Mouse (Mus musculus): ENCODE measurements around the gene Nrxn2.

Gene Nrxn2

DNA sequence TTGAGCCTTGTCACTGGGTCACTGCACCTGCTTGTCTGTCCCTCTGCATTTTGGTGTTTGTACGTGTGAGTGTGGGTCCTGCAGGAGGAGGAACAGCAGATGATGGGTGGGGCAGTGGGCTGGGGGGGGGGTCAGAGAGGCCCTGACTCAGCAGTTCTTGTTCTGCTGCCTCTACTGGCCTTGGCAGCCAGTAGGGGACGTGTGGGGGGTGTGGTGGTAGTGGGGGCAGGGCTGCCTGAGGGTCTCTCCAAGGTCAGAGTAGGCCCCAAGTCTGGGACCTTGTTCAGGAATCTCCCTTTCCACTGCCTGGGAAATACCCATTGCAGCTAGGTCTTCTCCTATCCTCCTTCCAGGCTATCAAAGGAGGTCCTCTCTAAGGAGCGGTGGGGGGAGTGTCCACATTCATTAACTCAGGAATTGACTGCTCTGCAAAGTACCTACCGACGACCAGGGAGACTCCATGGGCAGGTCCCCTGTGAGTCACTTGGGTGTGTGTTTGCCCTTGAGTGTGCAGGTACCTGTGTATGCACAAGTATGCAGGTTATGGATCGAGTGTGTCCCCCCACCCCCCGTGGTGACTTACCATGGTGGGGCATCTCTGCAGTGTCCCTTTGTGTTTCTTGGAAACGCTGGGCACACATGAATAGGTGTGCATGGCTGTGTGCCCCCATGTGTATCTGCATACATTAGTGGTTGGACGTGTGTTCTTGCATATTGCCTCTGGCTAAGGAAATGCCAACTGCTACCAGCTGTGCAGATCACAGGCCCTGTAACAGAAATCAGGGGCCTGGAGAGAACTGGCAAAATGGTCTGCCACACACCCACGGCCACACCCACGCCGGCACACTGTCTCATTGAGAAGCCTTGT is 1.4 kb upstream of the Nrxn2 start:
- DNase-seq (ENCODE audit: low read depth) = no peak

DNA sequence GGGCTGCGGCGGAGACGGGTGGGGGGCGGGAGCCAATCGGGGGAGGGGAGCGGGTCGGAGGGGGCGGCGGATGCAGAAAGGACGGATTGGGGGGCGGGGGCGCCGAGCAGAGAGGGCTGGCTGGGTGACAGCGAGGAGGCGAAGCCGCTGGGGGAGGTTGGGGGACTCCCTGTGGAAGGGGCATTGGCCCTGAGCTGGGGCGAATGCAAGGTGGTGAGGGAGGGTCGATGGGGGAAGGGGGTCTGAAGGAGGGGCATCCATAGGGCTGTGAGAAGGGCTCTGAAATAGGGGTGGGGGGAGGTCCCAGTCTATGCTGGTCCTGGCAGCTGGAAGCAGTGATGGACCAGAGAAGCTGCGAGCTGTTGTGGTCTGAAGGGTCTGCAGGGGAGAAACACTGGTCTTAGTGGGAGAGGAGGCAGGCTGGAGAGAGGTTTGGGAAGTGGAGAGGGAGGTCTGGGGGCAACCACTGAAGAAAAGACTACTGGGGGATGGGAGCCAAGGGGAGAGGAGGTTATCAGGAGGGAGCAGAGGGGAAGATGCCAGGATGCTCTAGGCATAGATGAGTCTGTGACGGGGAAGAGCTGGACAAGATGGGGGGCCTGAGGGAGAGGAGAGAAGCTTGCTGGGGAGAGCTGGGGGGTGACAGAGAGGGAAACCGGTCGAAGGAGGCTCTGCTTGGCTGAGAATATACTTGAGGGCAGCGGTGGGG is 607 bp downstream of the Nrxn2 start:
- DNase-seq (ENCODE audit: low read depth) = no peak

DNA sequence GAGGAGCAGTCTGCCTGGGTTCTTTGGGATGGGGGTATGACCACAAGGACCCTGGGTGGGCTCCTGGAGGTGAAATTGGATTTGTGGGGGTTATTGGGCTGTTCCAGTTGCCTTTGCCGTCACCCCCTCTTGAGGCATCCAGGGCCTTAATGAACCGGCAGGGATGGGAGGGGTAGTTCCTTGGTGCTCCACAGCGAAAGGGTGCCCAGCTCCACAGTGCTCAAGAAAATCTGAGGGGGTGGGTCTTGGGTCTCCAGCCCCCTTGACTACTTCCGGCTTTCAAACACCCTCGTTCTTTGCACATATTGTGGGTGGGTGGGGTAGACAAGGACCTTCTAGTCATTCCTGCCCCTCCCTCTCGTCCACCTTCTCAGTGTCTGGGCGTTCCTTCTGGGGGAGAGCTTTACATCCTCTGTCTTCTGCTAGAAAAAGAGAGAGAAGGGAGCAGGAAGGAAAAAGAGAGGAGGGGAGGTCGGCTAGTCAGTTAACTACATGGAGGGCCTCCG is 1.3 kb downstream of the Nrxn2 start:
- DNase-seq (ENCODE audit: low read depth) = no peak

DNA sequence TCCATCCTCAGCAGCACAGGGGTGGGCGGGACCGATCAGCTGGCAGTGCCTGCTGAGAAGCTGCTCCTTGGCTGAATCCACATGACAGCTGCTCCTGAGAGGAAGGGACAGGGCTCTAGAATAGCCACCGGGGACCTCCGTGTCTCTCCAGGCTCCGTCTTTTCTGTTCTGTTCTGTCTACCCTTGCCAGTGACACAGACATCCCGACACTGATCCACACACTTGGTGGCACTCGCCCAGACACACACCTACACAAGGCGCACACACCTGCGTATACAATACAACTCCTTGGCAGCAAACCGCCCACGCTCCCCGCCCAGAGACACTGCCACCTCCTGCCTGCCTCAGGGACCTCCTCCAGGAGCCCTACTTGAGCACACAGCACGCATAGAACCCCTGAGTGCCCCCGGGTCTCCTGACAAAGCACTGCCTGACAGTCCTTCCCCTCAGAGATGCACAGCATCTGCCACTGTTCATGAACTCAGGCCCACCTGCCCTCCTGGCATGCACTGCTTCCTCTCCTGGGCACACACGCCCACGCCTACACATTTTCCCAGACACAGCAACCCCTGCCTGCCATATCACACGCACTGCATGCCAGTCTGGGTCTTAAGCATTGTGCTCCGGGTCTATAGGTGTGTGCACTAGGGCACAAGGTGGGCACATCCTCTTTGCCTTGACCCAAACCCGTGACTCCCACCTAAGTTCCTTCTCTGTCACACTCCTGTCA is 2.1 kb downstream of the Nrxn2 start:
- no peak for DNase-seq (ENCODE audit: low read depth)

DNA sequence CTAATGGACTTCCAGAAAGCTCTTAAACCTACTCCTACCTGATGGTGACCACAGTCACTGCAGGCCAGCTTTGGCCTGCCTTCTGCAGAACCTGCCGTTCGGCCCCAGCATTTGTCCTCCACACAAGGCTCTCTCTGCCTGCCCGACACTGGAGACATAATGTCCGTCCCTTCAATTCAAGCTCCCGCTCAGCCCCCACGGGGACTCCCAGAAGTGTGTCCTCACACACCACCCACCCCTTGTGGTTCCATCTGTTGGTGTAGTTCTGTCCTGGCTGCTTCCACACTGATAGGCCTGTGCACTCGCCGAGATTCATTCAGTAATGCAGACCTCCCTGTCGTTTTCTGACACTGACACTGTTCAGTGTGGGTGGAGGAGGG is 2.7 kb downstream of the Nrxn2 start:
- DNase-seq (ENCODE audit: low read depth) = no peak

DNA sequence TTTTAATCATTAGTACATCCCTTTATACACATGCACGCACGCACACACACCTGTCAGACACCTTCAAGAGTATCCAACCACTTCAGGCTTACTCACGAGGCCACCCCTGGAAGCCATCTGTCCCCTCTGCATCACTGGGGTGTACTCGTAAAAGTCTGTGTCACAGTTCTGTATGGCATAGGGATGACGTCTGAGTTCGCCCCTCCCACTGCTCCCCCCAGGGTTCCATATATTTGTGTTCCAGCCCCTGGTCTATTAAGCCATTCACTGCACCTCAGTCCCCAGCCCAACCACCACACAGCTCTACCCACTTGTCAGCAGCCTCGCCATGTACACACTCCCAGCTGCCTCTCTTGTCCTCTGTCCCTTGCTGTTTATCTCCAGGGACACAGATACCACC is 3.5 kb downstream of the Nrxn2 start:
- DNase-seq (ENCODE audit: low read depth) = no peak

DNA sequence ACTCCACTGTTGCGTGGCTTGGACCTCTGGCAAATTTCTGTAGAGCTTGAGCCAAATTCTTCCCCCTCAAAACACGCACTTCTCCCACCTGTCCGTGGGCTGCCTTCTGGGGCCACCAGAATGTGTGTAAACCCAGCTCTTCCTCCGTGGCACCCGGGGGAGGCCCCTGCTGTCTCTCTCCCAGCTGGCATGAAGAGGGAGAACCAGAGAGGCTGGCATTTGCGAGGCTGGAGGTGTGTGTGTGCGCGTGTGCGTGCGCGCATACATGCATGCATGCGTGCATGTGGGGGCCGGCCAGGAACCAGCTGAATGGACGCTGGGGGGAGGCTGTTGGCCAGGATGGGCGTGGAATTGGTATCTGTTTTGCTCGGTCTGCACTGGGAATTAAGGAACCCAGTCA is 4.7 kb downstream of the Nrxn2 start:
- no peak for DNase-seq (ENCODE audit: low read depth)

DNA sequence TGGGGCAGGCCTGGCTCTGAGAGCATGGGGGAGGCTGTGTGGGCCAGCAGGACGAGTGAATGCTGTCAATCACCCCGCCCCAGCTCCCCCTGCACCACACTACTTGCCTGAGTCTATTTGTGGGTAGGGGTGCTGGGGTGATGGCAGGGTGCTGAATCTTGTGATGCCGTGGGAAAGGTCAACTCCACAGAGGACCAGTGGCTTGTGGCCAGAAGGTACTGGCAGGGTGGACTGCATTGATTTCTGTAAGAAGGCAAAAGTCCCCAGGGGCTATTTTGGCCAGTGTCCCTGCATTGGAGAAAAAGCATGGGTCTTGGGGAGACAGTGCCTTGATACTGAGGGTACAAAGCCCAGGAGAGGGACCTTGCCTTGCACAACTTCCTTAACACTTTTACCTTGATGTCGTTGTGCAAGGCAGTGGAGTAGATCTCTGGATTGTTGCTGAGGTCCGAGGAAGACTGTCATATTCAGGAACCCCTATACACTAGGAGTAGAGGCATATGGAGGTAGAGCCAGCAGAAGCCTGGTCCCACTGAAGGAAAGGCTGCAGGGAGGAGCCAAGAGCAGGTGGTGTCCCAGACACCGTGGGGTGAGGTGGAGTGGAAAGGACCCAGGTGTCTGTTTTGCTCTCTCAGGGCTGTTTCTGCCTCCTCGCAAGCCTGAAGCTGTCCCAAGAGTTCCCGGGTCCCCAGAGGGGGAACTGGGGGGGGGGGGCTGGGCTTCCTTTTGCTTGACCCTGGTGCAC is 5.8 kb downstream of the Nrxn2 start:
- no peak for DNase-seq (ENCODE audit: low read depth)

DNA sequence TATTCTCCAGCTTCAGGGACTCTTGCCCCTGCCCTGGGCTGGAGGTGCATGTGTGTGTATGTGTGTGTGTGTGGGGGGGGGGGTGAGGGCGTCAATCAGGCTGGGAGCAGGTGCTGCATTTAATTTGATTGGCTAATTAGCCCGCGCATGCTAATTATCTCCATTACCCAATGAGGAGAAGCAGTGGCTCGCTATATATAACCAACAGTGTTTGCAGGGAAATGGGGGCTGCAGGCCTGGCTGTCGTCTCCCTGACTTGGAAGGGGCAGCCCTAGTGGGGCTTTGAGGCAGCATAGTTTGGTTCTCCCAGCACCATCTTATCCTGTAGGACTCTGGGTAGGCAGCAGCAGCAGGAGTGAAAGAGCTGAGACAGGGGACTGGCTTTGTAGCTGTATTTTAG is 7.1 kb downstream of the Nrxn2 start:
- no peak for DNase-seq (ENCODE audit: low read depth)

DNA sequence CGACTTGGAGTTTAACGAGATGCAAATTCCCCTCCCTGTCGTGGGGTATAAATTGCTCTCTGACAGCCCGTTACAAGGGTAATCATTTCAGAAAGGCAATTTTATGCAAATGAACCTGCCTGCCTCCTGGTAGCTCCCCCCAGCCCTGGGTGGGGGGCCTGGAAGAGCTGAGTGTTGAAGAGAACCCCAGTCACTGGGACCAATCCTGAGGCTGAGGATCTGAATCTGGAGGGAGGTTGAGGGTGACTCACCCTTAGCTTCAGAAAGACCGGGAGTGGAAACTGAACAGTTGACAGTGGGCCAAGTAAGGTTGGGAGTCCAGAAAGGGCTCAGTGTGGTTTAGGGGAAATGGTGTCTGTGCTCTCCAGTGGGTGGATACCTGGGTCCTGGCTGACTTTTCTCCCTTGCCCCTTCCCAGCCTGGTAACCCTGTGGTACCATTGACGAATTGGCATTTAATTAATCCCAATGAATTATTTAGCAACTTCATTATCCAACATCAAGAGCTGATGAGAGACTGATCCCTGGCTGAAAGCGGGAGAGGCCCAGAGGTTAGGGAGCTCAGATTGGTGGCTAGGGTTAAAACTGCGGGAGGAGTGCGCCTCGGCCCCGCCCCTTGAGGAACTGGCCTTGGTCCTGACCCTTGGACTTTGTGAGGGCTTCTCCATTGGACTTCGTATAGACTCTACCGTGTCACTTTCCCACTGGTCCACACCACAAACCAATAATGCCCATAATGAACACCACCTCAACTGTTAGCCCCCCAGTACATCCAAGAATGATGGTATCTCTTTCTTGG is 8.4 kb downstream of the Nrxn2 start:
- DNase-seq (ENCODE audit: low read depth) = no peak

DNA sequence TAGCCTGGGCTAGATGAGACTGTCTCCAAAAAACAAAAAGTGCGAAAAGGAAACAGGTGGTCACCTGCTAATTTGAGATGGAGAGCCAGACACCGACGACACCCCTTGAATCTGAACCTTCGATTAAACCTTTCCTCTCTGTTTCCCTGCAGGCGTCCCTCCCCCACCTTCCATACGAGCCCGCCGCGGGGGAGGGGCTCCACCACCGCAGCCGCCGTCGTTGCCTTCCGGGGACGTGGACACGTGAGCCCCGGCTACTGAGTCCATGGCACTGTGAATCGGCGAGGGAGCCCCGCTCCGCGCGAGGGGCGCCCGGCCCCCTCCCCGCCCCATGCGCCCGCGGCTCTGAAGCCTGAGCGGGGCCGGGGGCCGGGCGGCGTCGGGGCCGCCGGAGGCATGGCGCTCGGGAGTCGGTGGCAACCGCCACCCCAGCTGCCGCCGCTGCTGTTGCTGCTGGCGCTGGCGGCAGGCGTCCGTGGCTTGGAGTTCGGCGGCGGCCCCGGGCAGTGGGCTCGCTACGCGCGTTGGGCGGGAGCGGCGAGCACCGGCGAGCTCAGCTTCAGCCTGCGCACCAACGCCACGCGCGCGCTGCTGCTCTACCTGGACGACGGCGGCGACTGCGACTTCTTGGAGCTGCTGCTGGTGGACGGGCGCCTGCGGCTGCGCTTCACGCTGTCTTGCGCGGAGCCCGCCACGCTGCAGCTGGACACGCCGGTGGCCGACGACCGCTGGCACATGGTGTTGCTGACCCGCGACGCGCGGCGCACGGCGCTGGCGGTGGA is 9.3 kb downstream of the Nrxn2 start:
- no peak for DNase-seq (ENCODE audit: low read depth)

DNA sequence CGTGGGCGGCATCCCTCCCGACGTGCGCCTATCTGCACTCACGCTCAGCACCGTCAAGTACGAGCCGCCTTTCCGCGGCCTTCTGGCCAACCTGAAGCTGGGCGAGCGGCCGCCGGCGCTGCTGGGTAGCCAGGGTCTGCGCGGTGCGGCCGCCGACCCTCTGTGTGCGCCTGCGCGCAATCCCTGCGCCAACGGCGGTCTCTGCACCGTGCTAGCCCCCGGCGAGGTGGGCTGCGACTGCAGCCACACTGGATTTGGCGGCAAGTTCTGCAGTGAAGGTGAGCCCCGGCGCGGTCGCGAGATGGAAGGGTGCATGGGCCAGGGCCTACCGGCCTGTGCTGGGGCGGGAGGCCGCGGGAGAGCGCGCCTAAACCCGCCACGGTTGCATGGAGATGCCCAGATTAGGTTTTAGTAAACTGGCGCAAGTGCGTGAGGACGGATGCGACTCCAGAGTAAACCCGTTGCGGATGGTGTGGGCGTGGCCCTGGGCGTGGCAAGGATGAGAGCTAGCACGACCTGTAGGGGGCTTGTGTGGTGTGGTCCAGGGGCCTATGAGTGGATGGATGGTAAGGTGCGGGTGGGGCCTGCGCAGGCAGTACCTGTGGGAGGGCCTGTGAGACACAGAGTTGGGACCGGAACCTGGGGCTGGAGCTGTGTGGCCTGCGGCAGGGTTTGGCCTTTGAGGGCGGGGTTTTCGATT is 10.1 kb downstream of the Nrxn2 start:
- DNase-seq (ENCODE audit: low read depth) = peak; percentile 59

DNA sequence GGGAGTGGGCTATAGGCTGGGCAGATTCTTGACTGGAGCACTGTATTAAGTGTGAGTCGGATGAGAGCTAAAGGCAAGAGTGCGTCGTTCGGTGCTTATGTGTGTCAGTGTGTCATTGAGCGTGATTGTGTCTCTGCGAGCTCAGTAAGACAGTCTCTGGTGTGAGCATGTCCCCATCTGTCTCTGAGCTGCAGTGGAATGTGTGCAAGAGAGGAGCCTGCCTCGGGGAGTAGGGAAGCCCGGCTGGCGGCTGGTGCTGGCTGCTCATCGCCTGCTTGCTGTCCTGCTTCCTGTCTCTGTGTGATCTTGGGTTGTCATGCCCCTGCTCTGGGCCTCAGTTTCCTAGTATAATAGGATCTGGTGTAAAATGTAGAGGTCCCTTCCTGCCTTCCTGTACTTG is 24.5 kb downstream of the Nrxn2 start:
- no peak for DNase-seq (ENCODE audit: low read depth)

DNA sequence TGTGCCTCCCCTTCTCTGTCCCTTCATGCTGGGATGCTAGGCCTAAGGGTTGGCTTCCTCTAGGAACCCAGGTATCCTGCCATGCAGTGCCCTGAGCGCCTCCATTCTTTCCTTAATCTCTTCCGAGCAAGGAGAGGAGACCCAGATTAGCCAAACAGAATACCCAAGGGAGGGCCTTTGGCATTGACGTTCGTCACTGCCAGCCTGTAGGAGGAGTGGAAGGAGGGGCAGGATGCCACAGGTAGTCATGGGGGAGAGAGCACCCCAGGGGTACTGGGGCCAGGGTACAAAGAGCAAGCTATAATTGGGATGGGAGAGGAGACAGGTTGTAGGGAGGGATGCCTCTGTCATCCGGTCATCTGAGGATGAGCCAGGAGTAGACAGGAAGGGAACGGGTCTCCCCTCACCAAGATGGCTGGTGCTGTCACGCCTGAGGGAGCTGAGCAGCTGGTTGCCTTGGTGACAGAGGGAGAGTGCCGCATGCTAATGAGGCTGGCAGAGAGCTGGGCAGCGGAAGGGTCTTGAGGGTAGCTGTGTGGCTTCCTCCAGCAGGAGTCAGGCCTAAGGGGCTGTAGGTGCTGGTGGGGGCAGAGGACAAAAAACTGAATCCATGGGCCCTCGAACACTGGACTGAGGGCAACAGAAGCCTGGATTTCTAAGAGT is 27.4 kb downstream of the Nrxn2 start:
- DNase-seq (ENCODE audit: low read depth) = no peak

DNA sequence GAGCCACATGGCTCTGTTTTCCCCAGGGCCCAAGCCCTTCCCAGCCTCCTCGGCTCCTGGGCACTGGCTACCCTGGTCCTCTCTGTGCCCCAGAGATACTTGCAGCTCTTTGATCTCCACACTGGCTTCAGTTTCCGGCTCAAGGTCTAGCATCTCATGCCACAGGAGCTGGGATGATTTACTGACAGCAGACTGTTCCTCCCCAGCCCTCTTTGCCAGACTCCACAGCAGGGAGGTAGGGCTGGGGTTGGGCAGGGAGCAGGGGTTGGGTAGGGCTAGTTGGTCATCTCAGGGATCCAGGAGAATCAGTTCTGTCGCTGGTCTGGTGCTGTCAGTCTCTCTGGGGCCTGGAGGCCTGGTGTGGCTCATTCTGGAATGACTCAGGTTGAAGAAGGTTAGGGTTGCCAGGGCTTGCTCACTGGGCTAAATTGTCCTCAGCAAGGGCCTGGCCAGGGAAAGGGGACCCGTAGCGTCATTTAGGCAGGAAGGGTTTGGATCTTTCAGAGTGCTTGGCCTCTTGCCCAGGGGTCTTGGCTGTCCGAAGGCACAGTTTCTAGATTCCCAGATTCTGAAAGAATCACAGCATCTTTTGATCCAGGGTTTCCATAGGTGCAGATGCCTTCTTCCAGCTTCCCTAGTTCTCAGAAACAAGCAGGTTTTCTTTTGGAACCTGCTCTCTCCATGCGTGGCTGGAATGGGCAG is 28.4 kb downstream of the Nrxn2 start:
- DNase-seq (ENCODE audit: low read depth) = no peak

DNA sequence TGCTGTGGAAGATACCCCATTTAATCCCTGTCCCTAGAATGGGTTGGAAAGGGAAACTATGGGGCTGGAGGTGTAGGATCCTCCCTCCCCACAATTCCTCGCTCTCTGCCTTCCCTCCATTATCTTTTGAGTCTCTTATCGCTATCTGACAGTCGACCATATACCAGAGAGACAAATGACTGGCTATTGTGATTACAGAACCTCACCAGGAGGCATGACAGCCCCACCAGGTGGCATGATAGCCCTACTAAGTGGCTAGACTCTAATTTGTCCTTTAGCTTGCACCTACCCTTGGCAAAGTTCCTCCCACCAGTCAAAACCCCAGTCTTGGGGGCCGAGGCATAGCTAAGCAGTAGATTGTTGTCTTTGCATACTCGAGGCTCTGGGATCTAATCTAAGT is 30.2 kb downstream of the Nrxn2 start:
- no peak for DNase-seq (ENCODE audit: low read depth)

DNA sequence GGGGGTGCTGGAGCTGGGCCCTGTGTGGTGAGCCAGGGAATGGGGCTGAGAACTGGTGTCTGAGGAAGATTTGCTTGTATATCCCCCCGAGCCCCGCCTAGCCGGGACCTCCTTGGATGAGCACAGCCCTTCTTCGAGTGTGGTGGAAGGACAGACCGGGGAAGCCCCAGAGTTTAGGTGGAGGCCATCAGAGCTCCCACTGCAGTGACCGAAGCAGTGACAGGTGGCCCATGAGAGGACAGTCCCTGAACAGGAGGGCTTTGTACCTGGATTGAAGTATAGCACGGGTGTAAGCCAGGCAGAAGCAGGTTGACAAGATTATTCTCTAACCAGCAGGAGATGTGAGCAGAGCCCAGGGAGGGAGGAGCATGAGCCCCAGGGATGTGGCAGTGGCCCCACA is 31.3 kb downstream of the Nrxn2 start:
- no peak for DNase-seq (ENCODE audit: low read depth)

DNA sequence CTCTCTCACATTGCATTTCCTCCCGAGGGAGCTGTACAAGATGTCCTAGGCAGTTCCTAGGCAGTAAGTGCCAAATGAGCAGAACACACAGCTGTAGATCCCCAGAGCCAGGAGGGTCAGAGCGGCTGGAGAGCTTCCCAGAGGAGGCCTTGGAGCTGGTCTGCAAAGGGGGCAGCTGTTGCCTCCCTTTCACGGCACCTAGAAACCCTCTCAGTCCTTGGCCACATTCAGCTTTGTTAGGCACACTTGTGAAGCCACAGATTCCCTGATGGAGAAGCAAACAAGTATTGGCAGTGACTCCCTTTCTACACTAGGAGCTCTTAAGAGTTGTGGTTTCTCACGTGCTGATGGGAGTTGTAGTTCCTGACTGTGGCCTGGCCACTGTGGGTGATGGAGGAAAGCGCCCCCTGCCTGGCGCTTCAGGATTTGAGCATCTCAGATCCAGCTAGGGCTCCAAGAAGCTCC is 33.5 kb downstream of the Nrxn2 start:
- DNase-seq (ENCODE audit: low read depth) = peak; percentile 86

Data from naive thymus-derived CD4-positive, alpha-beta T cell, adult 2 months (primary cell).